Mouse (Mus musculus): ENCODE measurements around the gene Dnmbp. TPM values are rescaled to one million over a fixed set of nuclear protein-coding genes. Genes with fewer than 3 reads are reported as not detected.

The Dnmbp gene
- polyA plus RNA-seq, 1 experiment from 2014 or later: 19.1 TPM

DNA sequence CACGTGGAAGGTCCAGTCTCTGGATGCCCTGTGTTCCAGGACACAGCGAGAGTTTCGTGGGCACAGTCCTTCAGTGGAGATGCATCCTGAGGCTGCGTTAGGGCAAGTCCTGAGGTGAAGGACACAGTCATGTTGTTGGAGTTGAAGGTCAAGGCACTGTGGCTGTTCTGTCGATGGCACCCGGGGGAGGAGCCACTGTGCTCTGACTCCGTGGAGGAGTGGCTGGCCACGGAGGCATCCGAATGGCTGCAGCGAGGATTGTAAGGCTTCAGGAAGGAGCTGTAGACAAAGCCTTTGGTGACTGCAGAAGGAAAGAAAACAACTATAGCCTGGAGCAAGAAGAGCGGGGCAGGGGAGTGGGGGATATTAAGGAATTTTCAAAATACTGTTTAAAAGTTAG is 90.0 kb downstream of the Dnmbp start:
- H3K27me3 ChIP-seq: no peaks in the 10 kb centered on the region
- peaks cover 91% of the 10 kb centered on the region for H3K36me3 ChIP-seq (replicated peaks)
- H3K9me3 ChIP-seq: no peaks in the 10 kb centered on the region
- no peak overlapping the region for H3K4me3 ChIP-seq (replicated peaks)
- no peak for ATAC-seq (ENCODE audit: low FRiP score)
- H3K4me1 ChIP-seq: no peaks in the 10 kb centered on the region
- H3K9ac ChIP-seq: no peak overlapping the region
- WGBS: 92% methylated on average over 11 of the region's 11 CpGs
- no peak overlapping the region for H3K4me2 ChIP-seq
- H3K27ac ChIP-seq: no peak overlapping the region

DNA sequence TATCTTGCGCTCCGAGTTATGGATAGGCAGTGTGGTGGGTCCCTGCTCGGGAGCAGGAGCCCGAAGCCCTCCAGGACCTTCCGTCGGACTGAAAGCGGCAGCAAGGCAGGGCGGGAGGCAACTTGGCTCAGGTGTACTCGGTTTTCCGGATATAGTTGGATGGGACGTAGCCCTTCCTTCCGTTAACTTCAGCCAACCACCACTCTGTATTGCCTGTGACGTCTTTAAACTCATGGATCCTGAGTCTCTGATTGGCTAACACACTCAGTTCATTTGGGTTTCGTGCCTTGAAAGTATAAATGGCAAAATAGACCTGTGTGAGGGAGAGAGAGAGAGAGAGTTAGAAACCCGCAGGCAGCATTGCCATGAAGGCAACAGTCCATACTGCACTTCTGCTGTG is 92.0 kb downstream of the Dnmbp start:
- Histone ChIP-seq H3K4me2 (no peak overlapping the region), H3K4me1 (no peaks in the 10 kb centered on the region), H3K27me3 (no peaks in the 10 kb centered on the region), H3K4me3 (replicated peaks) (no peak overlapping the region), H3K9me3 (no peaks in the 10 kb centered on the region), H3K27ac (no peak overlapping the region), H3K9ac (no peak overlapping the region), H3K36me3 (replicated peaks) (peaks cover 75% of the 10 kb centered on the region)
- 95% methylated on average over 15 of the region's 15 CpGs for WGBS
- ATAC-seq (ENCODE audit: low FRiP score): no peak

DNA sequence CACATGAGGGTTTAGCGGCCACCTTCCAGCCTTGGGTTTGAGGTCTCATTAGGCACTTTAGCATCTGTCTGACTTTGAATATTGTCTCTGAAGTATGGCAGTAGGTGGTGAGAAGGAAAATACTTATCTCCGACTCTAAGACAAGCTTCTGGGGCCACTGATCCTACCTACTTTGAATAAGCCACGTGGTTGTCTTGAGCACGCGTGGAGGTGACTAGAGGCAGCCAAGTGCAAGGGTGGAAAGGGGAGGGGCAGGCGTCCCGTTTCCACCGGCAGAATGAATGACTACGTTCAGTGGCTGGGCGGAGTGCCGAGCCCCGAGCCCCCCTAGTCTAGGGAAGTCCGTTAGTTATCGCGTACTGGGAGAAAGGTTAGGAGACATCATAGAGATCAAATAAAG is 92.9 kb downstream of the Dnmbp start:
- Histone ChIP-seq H3K4me3 (replicated peaks) (no peak overlapping the region), H3K9me3 (no peaks in the 10 kb centered on the region), H3K27ac (no peak overlapping the region), H3K9ac (no peak overlapping the region), H3K36me3 (replicated peaks) (peaks cover 69% of the 10 kb centered on the region), H3K4me2 (no peak overlapping the region), H3K4me1 (no peaks in the 10 kb centered on the region), H3K27me3 (no peaks in the 10 kb centered on the region)
- no peak for ATAC-seq (ENCODE audit: low FRiP score)
- WGBS: 89% methylated on average over 15 of the region's 15 CpGs

DNA sequence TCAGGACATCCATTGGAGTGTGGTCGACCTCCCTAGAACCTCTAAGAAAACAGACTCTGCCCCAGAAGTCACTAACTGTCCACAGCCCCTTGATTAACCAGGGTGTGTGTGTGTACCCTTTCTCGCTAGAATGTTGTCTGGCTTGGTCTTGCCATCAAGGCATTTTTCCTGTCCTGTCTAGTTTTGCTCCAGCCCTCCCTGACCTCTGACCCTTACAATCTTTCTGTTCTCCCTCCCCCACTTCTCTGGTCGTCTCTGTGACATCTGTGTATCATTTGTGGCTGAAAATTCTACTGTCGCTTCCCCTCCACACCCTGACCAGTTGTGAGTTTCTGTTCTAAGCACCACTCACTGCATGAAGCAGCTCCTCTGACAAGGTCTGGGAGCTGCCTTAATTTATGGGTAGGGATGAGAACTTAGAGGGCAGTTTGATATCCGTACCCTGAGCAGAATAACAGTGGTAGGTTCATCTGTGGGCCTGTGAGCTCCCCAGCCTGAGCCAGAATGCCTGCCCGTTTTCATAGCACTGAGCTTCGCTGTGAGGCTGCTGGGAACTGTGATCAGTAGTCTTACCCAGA is 94.6 kb downstream of the Dnmbp start:
- no peaks in the 10 kb centered on the region for H3K4me1 ChIP-seq
- H3K4me2 ChIP-seq: no peak overlapping the region
- no peak for ATAC-seq (ENCODE audit: low FRiP score)
- 67% methylated on average over 7 of the region's 7 CpGs for WGBS
- no peak overlapping the region for H3K9ac ChIP-seq
- H3K27ac ChIP-seq: no peak overlapping the region
- no peaks in the 10 kb centered on the region for H3K27me3 ChIP-seq
- H3K4me3 ChIP-seq (replicated peaks): no peak overlapping the region
- no peaks in the 10 kb centered on the region for H3K9me3 ChIP-seq
- peaks cover 54% of the 10 kb centered on the region for H3K36me3 ChIP-seq (replicated peaks)

DNA sequence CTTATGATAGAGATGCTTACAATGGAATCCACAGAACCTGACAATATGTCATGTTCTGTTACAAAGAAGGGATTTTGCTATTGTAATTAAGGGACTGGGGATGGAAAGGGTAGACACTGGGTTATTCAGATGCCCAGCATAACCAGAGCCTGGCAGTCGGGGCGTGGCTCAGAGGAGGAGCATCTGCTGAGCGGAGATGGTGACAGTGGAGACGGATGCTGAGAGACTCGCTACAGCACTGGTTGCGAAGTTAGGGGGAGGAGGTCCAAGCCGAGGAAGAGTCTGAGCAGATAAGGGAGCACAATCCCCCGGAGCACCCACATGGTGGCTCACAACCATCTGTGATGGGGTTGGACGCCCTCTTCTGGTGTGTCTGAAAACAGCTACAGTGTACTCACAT is 96.8 kb downstream of the Dnmbp start:
- Histone ChIP-seq H3K9ac (no peak overlapping the region), H3K4me1 (no peaks in the 10 kb centered on the region), H3K36me3 (replicated peaks) (peaks cover 32% of the 10 kb centered on the region), H3K27me3 (no peaks in the 10 kb centered on the region), H3K9me3 (no peaks in the 10 kb centered on the region), H3K27ac (no peak overlapping the region), H3K4me2 (no peak overlapping the region), H3K4me3 (replicated peaks) (no peak overlapping the region)
- WGBS: 91% methylated on average over 9 of the region's 9 CpGs
- ATAC-seq (ENCODE audit: low FRiP score): no peak

DNA sequence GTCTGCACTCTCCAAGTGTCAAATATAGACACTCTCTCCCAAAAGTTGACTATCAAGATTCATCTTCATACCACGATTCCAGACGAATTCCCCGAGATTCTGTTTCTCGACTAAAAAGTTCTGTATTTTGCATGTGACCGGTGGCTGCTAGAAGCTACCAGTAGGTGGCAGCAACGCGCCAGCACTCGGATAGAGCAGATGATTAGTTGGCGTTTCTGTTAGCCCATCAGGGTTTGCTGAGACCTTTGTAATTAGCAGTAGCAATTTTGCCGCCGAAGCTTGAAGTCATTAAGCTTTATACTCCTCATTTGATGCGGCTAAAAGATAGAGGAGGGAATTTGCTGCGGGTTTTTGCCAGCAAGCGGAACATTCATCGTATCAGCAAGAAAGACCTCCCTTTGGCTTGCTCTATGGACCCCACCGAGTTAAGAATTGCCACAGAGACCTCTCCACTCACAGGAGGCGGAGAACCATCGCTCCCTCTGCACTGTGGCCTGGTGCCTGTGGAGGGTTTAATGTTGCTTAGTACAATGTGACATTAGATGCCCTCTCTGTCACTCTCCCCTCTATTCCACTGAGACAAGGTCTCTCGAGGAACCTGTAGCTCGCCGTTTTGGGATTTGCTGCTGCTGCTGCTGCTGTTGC is 107.4 kb downstream of the Dnmbp start:
- H3K9me3 ChIP-seq: no peaks in the 10 kb centered on the region
- H3K36me3 ChIP-seq (replicated peaks): no peaks in the 10 kb centered on the region
- ATAC-seq (ENCODE audit: low FRiP score): no peak
- no peak overlapping the region for H3K9ac ChIP-seq
- no peaks in the 10 kb centered on the region for H3K27me3 ChIP-seq
- no peak overlapping the region for H3K4me3 ChIP-seq (replicated peaks)
- peak overlapping the region; percentile 28 for H3K4me2 ChIP-seq
- WGBS: 30% methylated on average over 21 of the region's 21 CpGs
- H3K27ac ChIP-seq: no peak overlapping the region
- no peaks in the 10 kb centered on the region for H3K4me1 ChIP-seq

DNA sequence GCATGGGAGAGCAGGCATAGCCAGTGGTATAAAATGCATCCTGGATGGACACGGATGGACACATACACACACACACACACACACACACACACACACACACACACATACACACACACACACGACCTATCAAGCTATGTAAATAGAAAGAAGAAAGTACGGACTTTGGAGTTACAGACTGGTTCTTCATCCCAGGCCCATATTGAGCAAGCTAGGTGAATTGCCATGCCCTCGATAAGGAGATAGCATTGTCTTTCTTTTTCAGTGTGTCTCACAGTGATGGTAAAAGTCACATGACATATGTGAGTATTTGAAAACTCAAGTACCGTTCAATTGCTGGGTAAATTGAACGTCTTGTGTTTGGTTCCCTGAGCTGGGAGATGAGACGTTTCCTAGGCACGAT is 113.1 kb downstream of the Dnmbp start:
- 82% methylated on average over 8 of the region's 8 CpGs for WGBS

DNA sequence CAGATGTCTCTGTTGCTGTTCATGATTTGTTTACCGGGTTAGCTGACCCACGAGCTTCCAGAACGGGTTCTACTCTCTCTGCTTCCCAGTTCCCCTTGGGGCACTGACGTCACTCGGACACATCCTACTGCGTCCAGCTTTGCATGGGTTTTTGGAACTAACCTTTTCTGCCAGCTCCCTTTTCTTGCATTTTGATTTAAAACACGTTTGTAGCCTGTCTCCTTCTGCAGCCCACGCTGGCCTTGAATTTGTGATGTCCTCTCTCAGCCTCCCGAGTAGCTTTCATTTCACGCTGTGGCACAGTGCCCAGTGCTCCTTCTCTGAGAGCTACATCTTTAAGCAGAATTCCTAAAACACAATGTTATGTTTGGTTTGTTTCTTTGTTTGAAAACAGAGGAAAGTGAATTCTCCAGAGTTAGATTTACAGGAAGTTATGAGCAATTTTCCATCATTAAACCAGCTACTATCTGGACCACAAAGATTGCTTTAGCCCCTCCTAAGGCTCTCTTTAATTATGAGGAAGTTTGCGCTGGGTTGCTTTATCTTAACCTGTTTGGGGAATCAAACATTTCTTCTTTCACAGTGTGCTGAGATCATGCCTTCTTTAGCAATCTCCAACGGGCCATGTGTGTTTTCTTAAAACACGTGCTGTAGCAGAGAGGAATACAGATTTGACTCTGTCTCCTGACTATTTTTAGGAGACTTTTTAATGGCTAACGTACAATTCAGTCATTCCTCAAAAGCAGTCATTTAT is 124.2 kb downstream of the Dnmbp start:
- Histone ChIP-seq H3K27me3 (no peaks in the 10 kb centered on the region), H3K4me1 (no peaks in the 10 kb centered on the region), H3K9ac (no peak overlapping the region), H3K9me3 (no peaks in the 10 kb centered on the region), H3K27ac (no peak overlapping the region), H3K4me2 (no peak overlapping the region), H3K4me3 (replicated peaks) (no peak overlapping the region), H3K36me3 (replicated peaks) (no peaks in the 10 kb centered on the region)
- ATAC-seq (ENCODE audit: low FRiP score): no peak
- WGBS: 88% methylated on average over 14 of the region's 14 CpGs

More for the DNA sequence above, 113.1 kb downstream of the Dnmbp start:
- H3K27ac ChIP-seq: no peak overlapping the region
- no peak overlapping the region for H3K9ac ChIP-seq
- H3K36me3 ChIP-seq (replicated peaks): no peaks in the 10 kb centered on the region
- no peak for ATAC-seq (ENCODE audit: low FRiP score)
- H3K9me3 ChIP-seq: no peaks in the 10 kb centered on the region
- no peak overlapping the region for H3K4me3 ChIP-seq (replicated peaks)
- no peaks in the 10 kb centered on the region for H3K4me1 ChIP-seq
- H3K4me2 ChIP-seq: no peak overlapping the region
- H3K27me3 ChIP-seq: no peaks in the 10 kb centered on the region

DNA sequence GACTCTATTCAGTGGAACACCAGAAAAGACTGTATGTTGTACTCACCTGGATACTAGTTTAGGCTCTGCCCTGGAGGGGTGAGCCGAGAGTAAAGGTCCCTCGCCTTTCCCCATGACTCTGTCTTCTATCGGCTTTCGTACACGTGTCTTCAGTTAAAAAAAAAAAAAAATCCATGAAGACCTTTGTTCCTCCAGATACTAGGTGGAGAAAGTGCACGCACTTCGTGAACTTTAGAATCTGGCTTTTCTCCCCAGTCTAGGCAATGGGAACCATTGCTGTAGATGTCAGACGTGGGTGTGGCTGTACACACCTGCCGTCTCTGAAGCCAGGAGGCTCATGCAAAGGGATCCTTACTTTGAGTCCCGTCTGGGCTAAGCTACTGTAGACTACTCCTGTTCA is 126.7 kb downstream of the Dnmbp start:
- ATAC-seq (ENCODE audit: low FRiP score): no peak
- Histone ChIP-seq H3K4me2 (no peak overlapping the region), H3K4me3 (replicated peaks) (no peak overlapping the region), H3K27ac (no peak overlapping the region), H3K4me1 (no peaks in the 10 kb centered on the region), H3K27me3 (no peaks in the 10 kb centered on the region), H3K36me3 (replicated peaks) (no peaks in the 10 kb centered on the region), H3K9ac (no peak overlapping the region), H3K9me3 (no peaks in the 10 kb centered on the region)
- 87% methylated on average over 10 of the region's 10 CpGs for WGBS

DNA sequence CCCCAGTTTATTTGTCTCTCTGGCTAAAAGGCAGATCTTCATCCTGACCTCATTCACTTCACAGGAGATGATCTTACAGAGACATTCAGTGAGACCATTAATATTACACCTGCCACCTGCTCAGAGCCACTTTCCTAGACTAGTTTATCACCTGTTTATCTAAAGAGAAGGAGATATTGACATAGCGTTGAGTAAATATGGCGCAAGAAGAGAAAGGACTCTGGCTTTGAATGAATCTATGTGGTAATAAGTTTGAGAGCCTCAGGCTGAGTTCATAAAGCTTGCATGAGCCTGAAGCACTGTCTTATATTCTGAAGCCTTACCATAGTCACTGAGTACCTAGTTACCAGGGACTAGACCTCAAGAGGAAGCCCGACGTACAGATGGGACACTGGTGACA is 128.6 kb downstream of the Dnmbp start:
- no peaks in the 10 kb centered on the region for H3K9me3 ChIP-seq
- 97% methylated on average over 4 of the region's 4 CpGs for WGBS
- H3K27ac ChIP-seq: no peak overlapping the region
- H3K9ac ChIP-seq: no peak overlapping the region
- H3K4me3 ChIP-seq (replicated peaks): no peak overlapping the region
- H3K4me1 ChIP-seq: no peaks in the 10 kb centered on the region
- H3K4me2 ChIP-seq: no peak overlapping the region
- H3K36me3 ChIP-seq (replicated peaks): no peaks in the 10 kb centered on the region
- no peak for ATAC-seq (ENCODE audit: low FRiP score)
- no peaks in the 10 kb centered on the region for H3K27me3 ChIP-seq

DNA sequence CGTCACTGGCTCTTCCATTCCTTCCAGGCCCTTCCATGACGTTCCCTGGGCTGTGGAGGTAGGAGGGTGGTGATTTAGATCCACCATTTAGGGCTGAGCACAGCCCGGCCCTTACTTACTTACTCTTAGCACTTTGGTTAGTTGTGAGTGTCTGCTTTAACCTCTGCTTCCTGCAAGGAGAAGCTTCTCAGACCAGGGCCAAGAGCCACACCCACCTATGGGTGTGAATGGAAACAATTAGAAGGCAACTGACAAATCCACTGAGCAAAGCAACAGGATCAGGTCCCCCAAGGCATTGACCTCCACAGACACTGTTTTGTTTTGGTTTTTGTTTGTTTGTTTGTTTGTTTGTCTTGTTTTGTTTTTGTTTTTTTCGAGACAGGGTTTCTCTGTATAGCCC is 130.7 kb downstream of the Dnmbp start:
- no peak overlapping the region for H3K27ac ChIP-seq
- H3K9ac ChIP-seq: no peak overlapping the region
- no peaks in the 10 kb centered on the region for H3K27me3 ChIP-seq
- H3K4me1 ChIP-seq: no peaks in the 10 kb centered on the region
- WGBS: 42% methylated on average over 4 of the region's 4 CpGs
- no peak for ATAC-seq (ENCODE audit: low FRiP score)
- H3K36me3 ChIP-seq (replicated peaks): no peaks in the 10 kb centered on the region
- H3K9me3 ChIP-seq: no peaks in the 10 kb centered on the region
- no peak overlapping the region for H3K4me2 ChIP-seq
- H3K4me3 ChIP-seq (replicated peaks): no peak overlapping the region

DNA sequence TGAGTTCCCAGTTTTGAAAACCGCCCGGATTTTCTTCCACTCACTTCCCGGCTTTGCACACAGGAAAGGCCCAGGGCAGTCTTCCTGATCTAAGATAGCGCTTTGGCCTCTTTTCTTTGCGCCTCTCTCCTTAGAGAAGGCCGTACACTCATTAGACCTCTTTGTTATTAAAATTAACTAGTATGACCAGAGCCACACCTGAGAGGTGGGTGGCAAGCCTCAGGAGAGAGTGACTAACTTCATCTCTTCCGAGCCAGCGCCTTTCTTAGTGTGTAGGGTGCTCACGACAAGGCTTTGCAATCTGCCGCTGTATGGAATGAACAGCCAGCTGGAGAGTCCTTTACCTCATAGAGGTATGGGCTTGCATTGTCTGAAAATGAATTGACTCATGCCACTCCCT is 136.1 kb downstream of the Dnmbp start:
- 80% methylated on average over 10 of the region's 10 CpGs for WGBS

More for the DNA sequence above, 136.1 kb downstream of the Dnmbp start:
- no peak overlapping the region for H3K4me3 ChIP-seq (replicated peaks)
- no peak for ATAC-seq (ENCODE audit: low FRiP score)
- no peak overlapping the region for H3K9ac ChIP-seq
- H3K9me3 ChIP-seq: no peaks in the 10 kb centered on the region
- H3K27me3 ChIP-seq: no peaks in the 10 kb centered on the region
- no peak overlapping the region for H3K4me2 ChIP-seq
- no peaks in the 10 kb centered on the region for H3K4me1 ChIP-seq
- H3K36me3 ChIP-seq (replicated peaks): no peaks in the 10 kb centered on the region
- H3K27ac ChIP-seq: no peak overlapping the region
